Mouse (Mus musculus) heart, postnatal 0 days (tissue): ENCODE measurements around the gene 4930544D05Rik.

Experiments used
- CTCF ChIP-seq: IDR thresholded peaks from 2 replicates; pipeline ENCODE4 v1.5.1; 2016; ENCODE audit warnings: antibody characterized with exemption, control low read depth, low read depth
- EP300 ChIP-seq: IDR thresholded peaks from 2 replicates; pipeline ENCODE4 v1.6.1; 2016; ENCODE audit warnings: antibody characterized with exemption, low read depth

DNA sequence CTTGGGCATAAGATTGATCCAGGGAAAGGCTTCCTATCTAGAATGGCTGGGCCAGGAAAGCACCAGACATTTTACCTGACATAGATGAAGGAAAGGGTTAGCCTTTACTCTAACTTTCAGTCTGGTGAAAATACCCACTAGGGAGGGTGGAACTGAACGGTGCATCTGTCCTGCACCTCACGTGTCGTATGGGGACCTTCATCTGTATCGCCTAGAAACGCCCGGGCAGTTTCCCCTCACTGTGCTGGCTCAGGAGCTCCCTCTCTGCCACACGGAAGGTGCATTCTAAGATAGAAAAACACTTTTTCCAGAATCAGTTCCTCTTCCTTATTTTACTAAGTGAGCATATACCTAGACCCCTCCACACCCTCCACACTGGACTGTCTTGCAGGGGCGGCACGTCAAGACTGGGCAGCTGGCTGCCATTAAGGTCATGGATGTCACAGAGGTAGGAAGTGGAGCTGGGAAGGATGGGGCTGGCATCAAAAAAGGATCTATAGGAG is 17.1 kb upstream of the 4930544D05Rik start:
- no peak for TF ChIP-seq CTCF
- no peak for TF ChIP-seq EP300
